Mouse (Mus musculus) liver, embryonic 15.5 days (tissue): ENCODE measurements around the gene Grap2. TPM values are rescaled to one million over a fixed set of nuclear protein-coding genes. Genes with fewer than 3 reads are reported as not detected.
A peak's percentile ranks its signal among the peaks of the same experiment; 100 is the strongest.
"Not testable (repeated sequence)": the region's sequence is repeated elsewhere in the genome, so short reads cannot be mapped to it uniquely, and the experiment has no call there.

Experiments used
- ATAC-seq: fragments of 200-750 bp; cut with Nextera tagmentation; 2 replicates; pipeline ENCODE4 v1.8.0; 2017; ENCODE audit warnings: moderate number of reproducible peaks, mild to moderate bottlenecking, moderate library complexity; ENCODE audit not compliant: insufficient read depth
- H3K27ac ChIP-seq: fragments of 300-500 bp; sonication (generic); replicated peaks from 2 replicates; pipeline ENCODE4 v1.5.1; 2015; ENCODE audit warnings: mild to moderate bottlenecking, inconsistent platforms
- H3K27me3 ChIP-seq: fragments of 300-500 bp; sonication (generic); 2 replicates; pipeline ENCODE4 v1.6.1; 2015; ENCODE audit warnings: mild to moderate bottlenecking, inconsistent platforms
- H3K36me3 ChIP-seq: fragments of 300-500 bp; sonication (generic); replicated peaks from 2 replicates; pipeline ENCODE4 v1.6.1; 2015; ENCODE audit warnings: moderate library complexity, mild to moderate bottlenecking, inconsistent platforms
- H3K4me1 ChIP-seq: fragments of 300-500 bp; sonication (generic); replicated peaks from 2 replicates; pipeline ENCODE4 v1.6.1; 2015; ENCODE audit warnings: inconsistent platforms
- H3K4me2 ChIP-seq: fragments of 300-500 bp; sonication (generic); 2 replicates; pipeline ENCODE4 v1.6.1; 2015; ENCODE audit warnings: moderate library complexity, mild to moderate bottlenecking, inconsistent platforms
- H3K4me3 ChIP-seq: fragments of 300-500 bp; sonication (generic); replicated peaks from 2 replicates; pipeline ENCODE4 v1.5.1; 2015; ENCODE audit warnings: mild to moderate bottlenecking, inconsistent platforms
- H3K9ac ChIP-seq: fragments of 300-500 bp; sonication (generic); 2 replicates; pipeline ENCODE4 v1.6.1; 2015; ENCODE audit warnings: moderate library complexity, mild to moderate bottlenecking, inconsistent platforms
- H3K9me3 ChIP-seq: fragments of 300-500 bp; sonication (generic); replicated peaks from 2 replicates; pipeline ENCODE4 v1.6.1; 2016; ENCODE audit warnings: inconsistent platforms
- WGBS: fragments of 180-500 bp; shearing (Covaris S2); methylation state at CpG from one replicate; pipeline ENCODE4 v1.1.7; 2015; ENCODE audit warnings: mixed read lengths; ENCODE audit not compliant: insufficient replicate concordance; 5-methylcytosine and 5-hydroxymethylcytosine counted together
- polyA plus RNA-seq: library from polyadenylated mRNA; unstranded; fragments of >200 nt; fragmentation: Nextera tagmentation; extraction: Ambion mirVana; gene quantifications from 2 replicates; pipeline ENCODE4 v1.2.1, GENCODE M21; 2015

Grap2 gene
- polyA plus RNA-seq, 1 experiment from 2014 or later, result 23.3 TPM

DNA sequence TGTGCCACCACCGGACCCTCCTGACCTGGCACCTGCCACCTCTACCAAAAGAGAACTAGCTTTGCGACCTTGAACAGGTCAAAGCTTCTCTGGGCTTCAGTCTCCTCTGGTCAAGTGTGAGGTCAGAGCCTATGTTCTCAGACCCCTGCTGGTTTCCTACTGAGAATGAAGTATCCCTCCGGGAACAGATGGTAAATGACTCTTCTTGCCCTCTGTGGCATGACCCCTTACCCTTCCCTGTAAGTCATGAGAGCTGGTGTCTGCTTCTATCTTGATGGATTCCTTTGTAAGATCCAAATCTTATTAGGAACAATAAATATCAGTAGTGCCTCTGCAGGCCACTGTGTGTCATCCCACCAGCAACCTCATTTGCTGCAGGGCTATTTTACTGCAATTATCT, 6.7 kb downstream of the Grap2 start:
- Histone ChIP-seq H3K4me1 (peaks cover 11% of the 10 kb centered on the region), H3K9me3 (no peaks in the 10 kb centered on the region), H3K27me3 (peaks cover 84% of the 10 kb centered on the region), H3K27ac (no peak overlapping the region), H3K9ac (no peak overlapping the region), H3K4me2 (no peak overlapping the region), H3K4me3 (no peak overlapping the region), H3K36me3 (no peaks in the 10 kb centered on the region)
- no peak for ATAC-seq
- WGBS, result 58% methylated on average over 3 of the region's 3 CpGs

- H3K4me2 ChIP-seq, H3K9ac ChIP-seq, ATAC-seq, H3K36me3 ChIP-seq, H3K27ac ChIP-seq, H3K4me3 ChIP-seq, H3K9me3 ChIP-seq: not testable (repeated sequence)
- Histone ChIP-seq H3K4me1 (peaks cover 11% of the 10 kb centered on the region), H3K27me3 (peaks cover 73% of the 10 kb centered on the region)
- WGBS, result 61% methylated on average over 1 of the region's 1 CpGs
Measured at GRCm38 (mm10) chr15:80580585-80580984, 8.2 kb downstream of the Grap2 start.

- H3K4me1 ChIP-seq, result peaks cover 11% of the 10 kb centered on the region
- peak; percentile 31; the same call in 1 of the 2 replicates for ATAC-seq
- H3K9ac ChIP-seq, result no peak overlapping the region
- H3K4me2 ChIP-seq, result peak overlapping the region; percentile 42
- no peak overlapping the region for H3K4me3 ChIP-seq
- peaks cover 54% of the 10 kb centered on the region for H3K27me3 ChIP-seq
- no peaks in the 10 kb centered on the region for H3K9me3 ChIP-seq
- H3K36me3 ChIP-seq, result no peaks in the 10 kb centered on the region
- WGBS, result 29% methylated on average over 20 of the region's 20 CpGs
- no peak overlapping the region for H3K27ac ChIP-seq
Measured at GRCm38 (mm10) chr15:80582581-80583495, 10.4 kb downstream of the Grap2 start.

DNA sequence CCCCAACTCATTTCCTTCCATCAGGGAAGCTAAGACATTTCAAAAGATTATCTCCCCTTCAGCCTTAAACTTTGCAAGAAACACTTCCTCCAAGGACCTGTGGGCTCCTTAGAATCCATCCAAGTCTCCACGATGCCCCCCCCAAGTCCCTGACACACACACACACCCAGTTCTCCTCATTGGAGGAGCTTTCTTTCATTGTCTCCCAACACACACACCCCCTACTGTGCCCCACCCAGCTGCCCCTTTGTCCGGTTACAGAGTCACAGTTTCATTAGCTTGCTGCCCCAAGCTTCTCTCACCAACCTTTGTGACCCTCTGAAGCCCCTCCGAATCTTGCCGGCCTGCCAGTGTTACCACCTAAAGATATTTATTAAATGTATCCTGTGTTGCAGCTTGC, 13.9 kb downstream of the Grap2 start:
- no peak for ATAC-seq

DNA sequence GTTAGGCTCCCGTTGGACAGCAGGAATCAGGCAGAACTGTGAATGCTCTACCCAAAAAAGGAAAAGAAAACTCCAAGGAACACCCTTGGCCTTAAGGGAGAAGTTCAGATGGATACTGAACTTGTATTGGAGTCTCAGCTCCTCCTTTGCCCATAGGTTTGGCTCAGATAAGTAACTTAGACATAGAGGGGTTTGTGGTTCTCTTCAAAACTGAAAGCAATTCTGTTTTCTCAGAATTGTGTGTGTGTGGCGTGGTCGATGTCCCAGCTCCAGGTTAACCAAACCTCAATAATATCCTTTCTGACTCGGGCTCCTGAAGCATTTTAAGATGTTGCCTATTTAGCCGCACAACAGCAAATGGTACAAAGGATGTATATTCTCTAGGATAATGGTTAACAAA, 18.2 kb downstream of the Grap2 start:
- 58% methylated on average over 5 of the region's 5 CpGs for WGBS
- no peak overlapping the region for H3K9ac ChIP-seq
- ATAC-seq, result no peak

More for the DNA sequence above, 13.9 kb downstream of the Grap2 start:
- H3K9ac ChIP-seq, result no peak overlapping the region
- no peak overlapping the region for H3K27ac ChIP-seq
- 39% methylated on average over 4 of the region's 4 CpGs for WGBS
- H3K4me1 ChIP-seq, result peaks cover 11% of the 10 kb centered on the region
- no peaks in the 10 kb centered on the region for H3K36me3 ChIP-seq
- H3K9me3 ChIP-seq, result no peaks in the 10 kb centered on the region
- H3K4me3 ChIP-seq, result no peak overlapping the region
- no peak overlapping the region for H3K4me2 ChIP-seq
- H3K27me3 ChIP-seq, result peaks cover 40% of the 10 kb centered on the region; the same call in 1 of the 2 replicates

DNA sequence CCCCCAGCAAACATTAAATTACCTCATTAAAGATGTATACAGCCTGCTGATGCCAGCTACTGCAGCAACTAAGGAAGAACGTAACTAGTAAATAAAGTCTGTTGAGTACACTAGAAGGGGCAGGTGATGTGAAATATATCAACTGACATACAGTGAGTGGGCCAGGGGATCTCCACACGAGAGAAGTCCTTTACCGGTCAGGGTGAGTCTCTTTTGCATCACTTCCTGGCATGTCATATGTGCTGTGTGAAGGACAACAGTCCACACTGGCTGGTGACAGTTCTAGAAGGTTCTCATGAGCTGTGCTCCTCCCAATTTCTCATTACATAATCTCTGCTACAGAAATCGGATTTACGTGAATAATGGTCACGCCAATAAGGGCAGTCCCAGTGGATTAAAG, 20.3 kb downstream of the Grap2 start:
- Histone ChIP-seq H3K4me3 (no peak overlapping the region), H3K9ac (no peak overlapping the region), H3K4me1 (peaks cover 6% of the 10 kb centered on the region), H3K9me3 (no peaks in the 10 kb centered on the region), H3K27ac (no peak overlapping the region), H3K4me2 (no peak overlapping the region), H3K36me3 (no peaks in the 10 kb centered on the region), H3K27me3 (peaks cover 32% of the 10 kb centered on the region; the same call in 1 of the 2 replicates)
- 72% methylated on average over 6 of the region's 6 CpGs for WGBS
- no peak for ATAC-seq

More for the DNA sequence above, 18.2 kb downstream of the Grap2 start:
- Histone ChIP-seq H3K27ac (no peak overlapping the region), H3K4me2 (no peak overlapping the region), H3K27me3 (peaks cover 34% of the 10 kb centered on the region; the same call in 1 of the 2 replicates), H3K9me3 (no peaks in the 10 kb centered on the region), H3K36me3 (no peaks in the 10 kb centered on the region), H3K4me1 (peaks cover 6% of the 10 kb centered on the region), H3K4me3 (no peak overlapping the region)

DNA sequence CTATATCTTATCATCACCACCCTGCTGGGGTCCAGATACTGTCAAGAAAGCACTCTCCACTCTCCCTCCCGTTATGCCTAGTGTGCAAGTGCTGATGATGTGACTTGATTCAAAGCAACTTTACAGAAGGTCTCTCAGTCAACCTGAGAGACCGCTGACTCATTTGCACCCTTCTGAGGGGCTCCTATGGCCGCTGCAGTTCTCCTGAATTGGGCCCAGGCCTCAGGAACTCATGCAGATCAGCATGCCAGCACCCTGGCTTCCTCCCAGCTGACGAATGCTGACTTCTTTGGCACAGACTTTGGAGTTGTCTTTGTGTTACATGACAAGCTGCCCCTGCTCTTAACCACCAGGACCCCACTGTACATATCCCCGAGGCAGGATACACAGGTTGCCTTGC, 21.5 kb downstream of the Grap2 start:
- H3K4me1 ChIP-seq, result peaks cover 10% of the 10 kb centered on the region
- no peaks in the 10 kb centered on the region for H3K9me3 ChIP-seq
- no peak overlapping the region for H3K4me3 ChIP-seq
- no peak for ATAC-seq
- peaks cover 31% of the 10 kb centered on the region; the same call in 1 of the 2 replicates for H3K27me3 ChIP-seq
- H3K27ac ChIP-seq, result no peak overlapping the region
- 43% methylated on average over 5 of the region's 5 CpGs for WGBS
- no peak overlapping the region for H3K4me2 ChIP-seq
- H3K9ac ChIP-seq, result no peak overlapping the region
- no peaks in the 10 kb centered on the region for H3K36me3 ChIP-seq

DNA sequence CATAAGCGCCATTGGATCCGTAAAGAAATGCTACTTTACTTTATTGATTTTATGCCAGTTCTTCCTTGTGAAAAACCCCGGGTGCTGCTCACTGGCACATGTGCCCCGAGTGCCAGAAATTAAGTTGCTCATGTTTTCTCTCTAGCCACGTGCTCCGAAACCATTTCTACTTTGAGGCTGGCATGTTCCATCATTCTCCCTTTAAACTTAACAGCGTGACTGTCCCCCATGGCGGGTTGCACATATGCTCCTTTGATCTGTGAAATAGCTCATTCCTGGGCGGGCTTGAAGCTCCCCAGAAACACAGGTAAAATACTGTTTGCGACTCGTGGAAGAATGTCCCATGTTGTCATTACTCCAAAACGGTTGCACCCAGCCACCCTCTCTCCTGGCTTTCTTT, 26.4 kb downstream of the Grap2 start:
- no peak for ATAC-seq
- no peaks in the 10 kb centered on the region for H3K36me3 ChIP-seq
- H3K4me1 ChIP-seq, result peaks cover 23% of the 10 kb centered on the region
- peaks cover 5% of the 10 kb centered on the region; the same call in 1 of the 2 replicates for H3K27me3 ChIP-seq
- no peak overlapping the region for H3K9ac ChIP-seq
- H3K4me3 ChIP-seq, result 0 out of 2 replicates have a peak overlapping the region, but pooled peaks have one; percentile 42
- H3K27ac ChIP-seq, result no peak overlapping the region
- 64% methylated on average over 12 of the region's 12 CpGs for WGBS
- peak overlapping the region; percentile 68 for H3K4me2 ChIP-seq
- H3K9me3 ChIP-seq, result no peaks in the 10 kb centered on the region

GRCm38 (mm10) chr15:80599213-80599750, 26.9 kb downstream of the Grap2 start:
- ATAC-seq, result peak; percentile 87
- Histone ChIP-seq H3K36me3 (no peaks in the 10 kb centered on the region), H3K9me3 (no peaks in the 10 kb centered on the region), H3K4me3 (peak overlapping the region; percentile 42), H3K4me1 (peaks cover 20% of the 10 kb centered on the region), H3K9ac (peak overlapping the region; percentile 36; the same call in 1 of the 2 replicates), H3K4me2 (peak overlapping the region; percentile 68), H3K27ac (0 out of 2 replicates have a peak overlapping the region, but pooled peaks have one; percentile 15), H3K27me3 (peaks cover 5% of the 10 kb centered on the region; the same call in 1 of the 2 replicates)
- WGBS, result 18% methylated on average over 16 of the region's 16 CpGs

DNA sequence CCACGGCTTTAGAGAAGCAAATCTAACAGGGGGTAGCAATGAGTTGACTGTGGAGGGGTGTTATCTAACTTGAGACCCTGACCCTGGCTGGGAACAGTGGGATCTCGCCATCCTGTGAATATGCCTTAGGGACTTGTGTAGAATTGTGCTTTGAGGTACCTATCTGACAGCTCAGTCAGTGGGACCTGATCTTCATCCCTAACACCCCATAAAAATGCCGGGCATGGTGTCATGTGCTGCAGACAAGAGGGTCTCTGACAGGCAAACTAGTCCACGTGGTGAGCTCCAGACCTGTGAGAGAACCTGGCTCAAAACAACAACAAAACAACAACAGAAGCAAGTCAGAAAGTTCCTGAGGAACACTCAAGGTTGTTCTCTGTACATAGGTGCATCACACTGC, 27.4 kb downstream of the Grap2 start:
- H3K4me1 ChIP-seq, result peaks cover 20% of the 10 kb centered on the region
- H3K4me2 ChIP-seq, result peak overlapping the region; percentile 68
- 0 out of 2 replicates have a peak overlapping the region, but pooled peaks have one; percentile 15 for H3K27ac ChIP-seq
- no peak overlapping the region for H3K9ac ChIP-seq
- peaks cover 2% of the 10 kb centered on the region; the same call in 1 of the 2 replicates for H3K27me3 ChIP-seq
- H3K9me3 ChIP-seq, result no peaks in the 10 kb centered on the region
- H3K36me3 ChIP-seq, result no peaks in the 10 kb centered on the region
- 59% methylated on average over 4 of the region's 4 CpGs for WGBS
- no peak for ATAC-seq
- peak overlapping the region; percentile 42; the same call in 1 of the 2 replicates for H3K4me3 ChIP-seq

DNA sequence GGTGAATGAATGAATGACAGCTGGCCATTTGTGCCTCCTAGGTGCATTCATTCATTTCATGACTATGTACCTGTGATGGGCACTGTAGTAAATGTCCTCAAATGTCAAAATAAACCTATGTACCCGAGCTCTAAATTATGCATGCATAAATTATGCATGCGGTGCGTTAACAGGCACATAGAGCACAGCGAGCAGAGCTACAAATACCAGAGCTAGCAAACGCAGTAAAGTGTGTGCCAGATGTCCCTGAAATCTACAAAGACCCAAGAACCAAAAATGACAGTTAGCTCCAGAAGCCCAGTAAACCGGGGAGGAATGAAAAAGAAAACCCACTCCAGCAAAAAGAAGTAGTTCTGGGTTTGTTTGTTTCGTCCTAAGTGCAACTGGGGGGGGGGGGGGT, 29.1 kb downstream of the Grap2 start:
- Histone ChIP-seq H3K4me1 (peaks cover 20% of the 10 kb centered on the region), H3K36me3 (no peaks in the 10 kb centered on the region), H3K9ac (no peak overlapping the region), H3K9me3 (no peaks in the 10 kb centered on the region), H3K27me3 (peaks cover 11% of the 10 kb centered on the region; the same call in 1 of the 2 replicates), H3K27ac (no peak overlapping the region), H3K4me3 (no peak overlapping the region), H3K4me2 (no peak overlapping the region)
- WGBS, result 64% methylated on average over 7 of the region's 7 CpGs
- ATAC-seq, result no peak
